Mouse (Mus musculus) embryonic facial prominence, embryonic 11.5 days (tissue): Measurements from ENCODE around the gene Car10. TPM values are rescaled to one million over a fixed set of nuclear protein-coding genes. Genes with fewer than 3 reads are reported as not detected.

Source experiments
- ATAC-seq: fragments of 200-750 bp; cut with Nextera tagmentation; replicated peaks from 2 replicates; pipeline ENCODE4 v1.8.0; 2017; ENCODE audit warnings: low read depth; ENCODE audit not compliant: insufficient number of reproducible peaks, low FRiP score, low TSS enrichment
- DNase-seq: peaks from one replicate; pipeline ENCODE4 v3.0.0-alpha.2; 2015; ENCODE audit warnings: low spot score
- H3K27ac ChIP-seq: fragments of 300-500 bp; sonication (generic); replicated peaks from 2 replicates; pipeline ENCODE4 v1.5.1; 2014; ENCODE audit warnings: mild to moderate bottlenecking, low read depth, low read length, control low read depth
- H3K27me3 ChIP-seq: fragments of 300-500 bp; sonication (generic); 2 replicates; pipeline ENCODE4 v1.6.1; 2014; ENCODE audit warnings: mild to moderate bottlenecking, low read length, moderate library complexity, mixed read lengths; ENCODE audit not compliant: control insufficient read depth, insufficient read depth
- H3K36me3 ChIP-seq: fragments of 300-500 bp; sonication (generic); replicated peaks from 2 replicates; pipeline ENCODE4 v1.6.1; 2014; ENCODE audit warnings: low read depth, mild to moderate bottlenecking, low read length, moderate library complexity, mixed read lengths; ENCODE audit not compliant: control insufficient read depth, insufficient read depth
- H3K4me1 ChIP-seq: fragments of 300-500 bp; sonication (generic); 2 replicates; pipeline ENCODE4 v1.6.1; 2014; ENCODE audit warnings: low read length, mixed read lengths; ENCODE audit not compliant: control insufficient read depth, insufficient read depth
- H3K4me2 ChIP-seq: fragments of 300-500 bp; sonication (generic); 2 replicates; pipeline ENCODE4 v1.6.1; 2014; ENCODE audit warnings: low read depth, mild to moderate bottlenecking, control low read depth, low read length, moderate library complexity
- H3K4me3 ChIP-seq: fragments of 300-500 bp; sonication (generic); 2 replicates; pipeline ENCODE4 v1.5.1; 2014; ENCODE audit warnings: low read depth, low read length, control low read depth
- H3K9ac ChIP-seq: fragments of 300-500 bp; sonication (generic); replicated peaks from 2 replicates; pipeline ENCODE4 v1.6.1; 2014; ENCODE audit warnings: mild to moderate bottlenecking, control low read depth, low read length
- H3K9me3 ChIP-seq: fragments of 300-500 bp; sonication (generic); replicated peaks from 2 replicates; pipeline ENCODE4 v1.6.1; 2016; ENCODE audit warnings: mild to moderate bottlenecking, low read length, inconsistent platforms, mixed read lengths; ENCODE audit not compliant: control insufficient read depth
- WGBS: fragments of 180-500 bp; shearing (Covaris S2); extraction: QIAGEN DNeasy Blood & Tissue Kit; methylation state at CpG from one replicate; pipeline ENCODE4 v1.1.7; 2014; 5-methylcytosine and 5-hydroxymethylcytosine counted together
- polyA plus RNA-seq: library from polyadenylated mRNA; unstranded; fragments of >200 nt; fragmentation: Nextera tagmentation; extraction: Ambion mirVana; gene quantifications from 2 replicates; pipeline ENCODE4 v1.2.1, GENCODE M21; 2014

Car10 gene
- polyA plus RNA-seq, 1 experiment from 2014 or later, result 0.80 TPM

DNA sequence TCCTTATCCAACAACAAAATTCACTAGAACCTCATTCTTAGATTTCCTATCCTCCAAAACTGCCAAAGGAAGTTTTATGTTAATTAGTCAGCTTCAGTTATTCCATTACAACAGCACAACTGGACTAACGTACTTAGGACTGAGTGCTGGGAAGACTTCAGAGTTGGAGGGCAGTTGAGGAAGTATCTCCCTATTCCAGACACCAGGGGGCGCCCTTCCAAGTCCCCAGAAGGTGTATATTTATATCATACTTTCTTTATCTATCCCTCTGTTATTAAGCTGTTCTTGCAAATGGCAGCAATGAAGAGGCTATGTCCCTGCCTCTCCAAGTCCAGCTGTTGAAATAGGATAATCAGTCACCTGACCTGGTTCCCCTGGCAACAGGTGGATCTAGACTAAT lies 405.6 kb downstream of the Car10 start:
- WGBS, result 32% methylated on average over 2 of the region's 2 CpGs
- Histone ChIP-seq H3K4me2 (no peak overlapping the region), H3K9ac (no peak overlapping the region), H3K4me3 (no peak overlapping the region), H3K36me3 (no peaks in the 10 kb centered on the region), H3K27me3 (no peaks in the 10 kb centered on the region), H3K9me3 (no peaks in the 10 kb centered on the region), H3K4me1 (no peaks in the 10 kb centered on the region), H3K27ac (no peak overlapping the region)
- DNase-seq (no peak), ATAC-seq (no peak)

DNA sequence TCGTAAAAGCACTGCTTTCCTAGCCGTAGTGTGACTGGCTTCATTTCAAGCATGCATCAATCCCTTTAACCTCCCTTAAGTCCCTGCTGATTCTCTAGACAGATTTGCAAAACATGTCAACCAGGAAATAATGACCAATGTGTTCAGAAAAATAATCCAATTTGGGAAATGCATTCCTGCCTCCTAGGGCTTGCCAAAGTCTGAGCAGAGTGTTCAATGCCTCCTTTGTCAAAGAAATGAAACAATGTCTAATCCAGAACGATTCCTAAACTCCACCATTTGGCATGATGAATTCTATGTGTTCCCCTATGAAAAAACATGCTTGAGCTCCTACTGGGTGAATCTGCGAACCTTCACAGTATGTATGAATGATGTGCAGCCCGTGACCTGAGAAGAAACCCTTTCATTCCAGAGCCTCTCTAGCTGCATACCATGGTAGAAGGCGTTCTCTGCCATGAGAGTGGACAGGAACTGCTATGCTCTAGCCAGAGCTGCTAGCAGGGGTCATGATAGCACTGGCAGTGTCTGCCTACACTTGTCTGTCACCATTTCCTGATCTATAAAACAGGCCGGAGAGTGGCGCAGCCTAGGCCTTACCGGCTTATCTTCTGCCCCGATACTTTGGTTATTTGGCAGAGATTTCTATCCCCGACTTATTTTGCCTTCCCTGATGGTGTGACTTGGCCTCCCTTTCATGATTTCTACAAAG lies 411.9 kb downstream of the Car10 start:
- Histone ChIP-seq H3K9me3 (no peaks in the 10 kb centered on the region), H3K27me3 (no peaks in the 10 kb centered on the region), H3K4me1 (no peaks in the 10 kb centered on the region), H3K4me2 (no peak overlapping the region), H3K9ac (no peak overlapping the region), H3K36me3 (no peaks in the 10 kb centered on the region), H3K27ac (no peak overlapping the region), H3K4me3 (no peak overlapping the region)
- WGBS, result 72% methylated on average over 11 of the region's 11 CpGs
- no peak for ATAC-seq
- DNase-seq, result no peak

DNA sequence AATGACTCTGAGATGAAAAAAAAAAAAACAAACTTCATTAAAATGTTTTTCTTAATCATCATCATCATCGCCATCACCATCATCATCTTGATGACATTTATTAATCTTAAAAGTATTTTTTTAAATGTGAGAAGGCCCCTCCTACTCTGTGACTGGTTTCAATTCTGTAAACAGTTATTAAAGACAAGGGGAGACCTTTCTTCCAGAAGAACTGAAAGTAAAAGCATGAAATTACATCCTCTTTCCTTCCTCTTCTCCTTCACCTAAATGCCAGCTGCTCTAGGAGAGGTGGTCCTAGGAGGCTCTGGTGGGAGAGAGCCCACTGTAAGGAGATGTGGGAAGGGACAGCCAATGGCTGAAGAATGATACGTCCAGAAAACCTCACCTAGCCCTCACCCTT lies 415.0 kb downstream of the Car10 start:
- no peak for ATAC-seq
- Histone ChIP-seq H3K4me2 (no peak overlapping the region), H3K4me1 (no peaks in the 10 kb centered on the region), H3K9me3 (no peaks in the 10 kb centered on the region), H3K27me3 (no peaks in the 10 kb centered on the region), H3K27ac (no peak overlapping the region), H3K9ac (no peak overlapping the region), H3K36me3 (no peaks in the 10 kb centered on the region), H3K4me3 (no peak overlapping the region)
- 88% methylated on average over 2 of the region's 2 CpGs for WGBS
- DNase-seq, result no peak

DNA sequence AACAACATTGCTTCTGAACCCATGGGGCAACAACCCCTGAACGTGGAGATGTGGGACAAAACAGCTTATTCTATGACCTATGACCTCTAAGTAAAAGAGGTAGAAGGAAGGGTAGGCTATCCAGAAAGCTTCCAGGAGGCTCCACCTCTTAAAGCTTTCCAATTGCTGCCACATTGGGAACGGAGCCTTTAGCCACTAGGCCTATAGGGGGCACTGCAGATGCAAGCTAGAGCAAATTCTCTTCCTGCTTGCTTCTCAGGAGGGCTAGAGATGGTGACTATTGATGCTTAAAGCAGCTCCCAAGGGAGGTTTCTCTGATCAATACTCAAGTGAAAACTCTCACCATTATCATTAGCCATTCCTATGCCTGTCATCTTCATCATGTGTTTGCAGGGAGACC lies 416.6 kb downstream of the Car10 start:
- no peak overlapping the region for H3K9ac ChIP-seq
- H3K4me2 ChIP-seq, result no peak overlapping the region

GRCm38 (mm10) chr11:93515566-93515965 lies 417.7 kb downstream of the Car10 start:
- Histone ChIP-seq H3K4me3 (no peak overlapping the region), H3K9me3 (no peaks in the 10 kb centered on the region), H3K4me1 (no peaks in the 10 kb centered on the region), H3K36me3 (no peaks in the 10 kb centered on the region), H3K4me2 (no peak overlapping the region), H3K9ac (no peak overlapping the region), H3K27ac (no peak overlapping the region), H3K27me3 (no peaks in the 10 kb centered on the region)
- ATAC-seq (no peak), DNase-seq (no peak)
- 77% methylated on average over 6 of the region's 6 CpGs for WGBS

More for the DNA sequence above, 416.6 kb downstream of the Car10 start:
- no peak for ATAC-seq
- DNase-seq, result no peak
- Histone ChIP-seq H3K27ac (no peak overlapping the region), H3K4me3 (no peak overlapping the region), H3K27me3 (no peaks in the 10 kb centered on the region), H3K9me3 (no peaks in the 10 kb centered on the region), H3K4me1 (no peaks in the 10 kb centered on the region), H3K36me3 (no peaks in the 10 kb centered on the region)
- 23% methylated on average over 2 of the region's 2 CpGs for WGBS

DNA sequence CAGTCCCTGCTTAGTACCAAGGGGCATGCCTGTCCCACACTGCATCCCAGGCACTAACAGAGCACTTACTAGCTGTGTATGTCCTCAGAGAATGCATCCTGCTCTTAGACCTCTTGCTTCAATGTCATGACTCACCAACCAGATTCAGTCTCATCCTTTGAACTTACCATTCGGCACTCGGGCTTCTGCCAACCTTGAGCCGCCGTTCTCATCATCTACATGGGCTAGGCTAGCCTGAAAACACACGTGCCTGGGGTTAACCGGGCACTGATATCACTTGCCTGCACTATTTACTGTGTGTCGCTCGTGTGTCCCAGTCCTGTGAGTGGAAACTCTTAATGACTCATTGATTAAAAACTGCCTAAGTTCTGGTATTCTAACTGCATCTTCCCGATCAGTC lies 418.4 kb downstream of the Car10 start:
- ATAC-seq, result no peak
- Histone ChIP-seq H3K4me3 (no peak overlapping the region), H3K4me2 (no peak overlapping the region), H3K9ac (no peak overlapping the region), H3K27me3 (no peaks in the 10 kb centered on the region), H3K4me1 (no peaks in the 10 kb centered on the region), H3K9me3 (no peaks in the 10 kb centered on the region), H3K36me3 (no peaks in the 10 kb centered on the region), H3K27ac (no peak overlapping the region)
- DNase-seq, result no peak
- 88% methylated on average over 9 of the region's 9 CpGs for WGBS

GRCm38 (mm10) chr11:93516946-93517345 lies 419.1 kb downstream of the Car10 start:
- Histone ChIP-seq H3K27me3 (no peaks in the 10 kb centered on the region), H3K36me3 (no peaks in the 10 kb centered on the region), H3K4me3 (no peak overlapping the region), H3K4me2 (no peak overlapping the region), H3K9me3 (no peaks in the 10 kb centered on the region), H3K27ac (no peak overlapping the region), H3K9ac (no peak overlapping the region), H3K4me1 (no peaks in the 10 kb centered on the region)
- no peak for DNase-seq
- no peak for ATAC-seq
- 72% methylated on average over 2 of the region's 2 CpGs for WGBS

- Histone ChIP-seq H3K4me2 (no peak overlapping the region), H3K4me3 (no peak overlapping the region), H3K4me1 (no peaks in the 10 kb centered on the region), H3K27ac (no peak overlapping the region), H3K9ac (no peak overlapping the region), H3K9me3 (no peaks in the 10 kb centered on the region), H3K36me3 (no peaks in the 10 kb centered on the region), H3K27me3 (no peaks in the 10 kb centered on the region)
- DNase-seq (no peak), ATAC-seq (no peak)
- 85% methylated on average over 3 of the region's 3 CpGs for WGBS
Observed at GRCm38 (mm10) chr11:93522501-93522900, 424.7 kb downstream of the Car10 start.
